30 mouse cellular contexts compared by ENCODE assay signal in the genomic region with DNA sequence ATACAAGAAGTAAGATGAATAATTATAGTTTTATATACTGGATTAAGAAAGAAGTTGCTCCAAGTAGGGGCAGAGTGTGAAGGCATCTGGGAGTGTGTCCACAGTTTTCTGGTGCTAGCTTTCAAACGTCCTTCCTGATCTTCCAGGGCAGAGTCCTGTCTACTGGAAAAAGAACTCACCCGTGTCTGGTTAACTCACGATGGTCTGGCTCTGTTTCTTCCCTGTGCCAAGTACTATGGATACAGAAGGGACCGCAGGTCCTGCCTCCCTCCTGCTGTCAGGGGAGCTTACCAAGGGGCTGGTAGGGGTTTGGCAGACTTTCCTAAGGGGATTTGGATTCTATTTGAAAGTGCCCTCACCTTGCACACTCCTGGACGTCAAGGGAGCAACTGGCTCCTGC. TPM values are rescaled to one million over a fixed set of nuclear protein-coding genes. Genes with fewer than 3 reads are reported as not detected.
DNase-seq lines count a peak whose midpoint lies in the region; ATAC-seq and TF ChIP-seq lines count a peak whose summit lies in the region.
"Had no signal": no experiment of that assay in that cellular context is flagged by ENCODE, and none has a peak within 500 bp of the region (broad histone marks: within the 10 kb centered on the region; RNA-seq: fewer than 3 reads in every experiment).

No protein-coding gene starts in this region.

- H3K9ac ChIP-seq in intestine, embryonic 16.5 days (ENCODE audit: low read depth, low read length) = 0 out of 2 replicates have a peak overlapping the region, but pooled peaks have one; percentile 25
- peak overlapping the region; percentile 40; the same call in 1 of the 2 replicates for H3K9ac ChIP-seq in kidney, postnatal 0 days (ENCODE audit: low read depth, low read length)
- H3K9ac ChIP-seq in stomach, embryonic 15.5 days = no peak overlapping the region
- H3K9ac ChIP-seq: embryonic facial prominence, embryonic 13.5 days; heart, embryonic 15.5 days; hindbrain, embryonic 12.5 days; liver, embryonic 14.5 days; neural tube, embryonic 12.5 days had no signal

- TF ChIP-seq CTCF in kidney, adult 2 months (conservative IDR thresholded peaks at IDR 0.05; ENCODE audit: insufficient read depth, insufficient read length, low read depth, low read length) = no peak
- no peak for TF ChIP-seq CTCF in kidney, postnatal 0 days (IDR thresholded peaks at IDR 0.05; ENCODE audit: low read depth)

- peaks cover 26% of the 10 kb centered on the region for H3K4me1 ChIP-seq in intestine, embryonic 16.5 days (ENCODE audit: control insufficient read depth, insufficient read depth, low read length)
- peaks cover 43% of the 10 kb centered on the region for H3K4me1 ChIP-seq in kidney, adult 2 months (ENCODE audit: control insufficient read depth, insufficient read depth, low read length)
- peaks cover 23% of the 10 kb centered on the region for H3K4me1 ChIP-seq in kidney, postnatal 0 days (replicated peaks; ENCODE audit: insufficient read depth, low read length)
- H3K4me1 ChIP-seq in stomach, embryonic 15.5 days = peaks cover 21% of the 10 kb centered on the region

- H3K4me2 ChIP-seq in intestine, embryonic 16.5 days (ENCODE audit: low read depth, low read length) = 0 out of 2 replicates have a peak overlapping the region, but pooled peaks have one; percentile 6
- peak overlapping the region; percentile 47 for H3K4me2 ChIP-seq in kidney, postnatal 0 days (ENCODE audit: low read length)
- peak overlapping the region; percentile 29 for H3K4me2 ChIP-seq in stomach, embryonic 15.5 days
- H3K4me2 ChIP-seq: embryonic facial prominence, embryonic 13.5 days; heart, embryonic 15.5 days; hindbrain, embryonic 12.5 days; neural tube, embryonic 12.5 days had no signal

- H3K27ac ChIP-seq in intestine, embryonic 16.5 days (ENCODE audit: low read length) = no peak overlapping the region
- peak overlapping the region; percentile 88 for H3K27ac ChIP-seq in kidney, adult 2 months (ENCODE audit: insufficient read depth, low read depth, low read length)
- H3K27ac ChIP-seq in kidney, postnatal 0 days = peak overlapping the region; percentile 83
- H3K27ac ChIP-seq in stomach, embryonic 15.5 days = no peak overlapping the region
- H3K27ac ChIP-seq: embryonic facial prominence, embryonic 13.5 days; forebrain, embryonic 10.5 days; heart, embryonic 10.5 days; heart, embryonic 15.5 days; hindbrain, embryonic 12.5 days; hindbrain, postnatal 0 days; liver, embryonic 14.5 days; midbrain, embryonic 10.5 days; neural tube, embryonic 12.5 days had no signal

- no peaks in the 10 kb centered on the region for H3K36me3 ChIP-seq in intestine, embryonic 16.5 days (ENCODE audit: control insufficient read depth, insufficient read depth, low read length)
- H3K36me3 ChIP-seq in kidney, adult 2 months (ENCODE audit: control insufficient read depth, insufficient read depth, low read length) = no peaks in the 10 kb centered on the region
- no peaks in the 10 kb centered on the region for H3K36me3 ChIP-seq in kidney, postnatal 0 days (ENCODE audit: insufficient read depth, low read length)
- H3K36me3 ChIP-seq in stomach, embryonic 15.5 days = no peaks in the 10 kb centered on the region
- H3K36me3 ChIP-seq: embryonic facial prominence, embryonic 13.5 days; forebrain, embryonic 10.5 days; heart, embryonic 10.5 days; heart, embryonic 15.5 days; hindbrain, embryonic 12.5 days; midbrain, embryonic 10.5 days; neural tube, embryonic 12.5 days had no signal

- no peak overlapping the region for H3K4me3 ChIP-seq in intestine, embryonic 16.5 days (ENCODE audit: low read length)
- H3K4me3 ChIP-seq in kidney, adult 2 months (ENCODE audit: insufficient read depth, low read depth, low read length) = peak overlapping the region; percentile 49
- H3K4me3 ChIP-seq in kidney, postnatal 0 days (replicated peaks; ENCODE audit: low read depth, low read length) = no peak overlapping the region
- H3K4me3 ChIP-seq in stomach, embryonic 15.5 days (replicated peaks) = 0 out of 2 replicates have a peak overlapping the region, but pooled peaks have one; percentile 1
- H3K4me3 ChIP-seq: embryonic facial prominence, embryonic 13.5 days; forebrain, embryonic 10.5 days; heart, embryonic 10.5 days; heart, embryonic 15.5 days; hindbrain, embryonic 12.5 days; midbrain, embryonic 10.5 days; myocyte; neural tube, embryonic 12.5 days had no signal

- no peak for TF ChIP-seq POLR2A in kidney, adult 2 months (IDR thresholded peaks at IDR 0.05; ENCODE audit: low read depth, low read length)

- 0 out of 2 replicates have a peak, but pooled peaks cover 4% of the 10 kb centered on the region for H3K27me3 ChIP-seq in intestine, embryonic 16.5 days (replicated peaks; ENCODE audit: control insufficient read depth, insufficient read depth, low read length)
- H3K27me3 ChIP-seq in kidney, adult 2 months (replicated peaks; ENCODE audit: control insufficient read depth, insufficient read depth, low read length) = no peaks in the 10 kb centered on the region
- no peaks in the 10 kb centered on the region for H3K27me3 ChIP-seq in kidney, postnatal 0 days (ENCODE audit: insufficient read depth, low read length)
- peaks cover 5% of the 10 kb centered on the region; the same call in 1 of the 2 replicates for H3K27me3 ChIP-seq in stomach, embryonic 15.5 days (replicated peaks)

- DNase-seq in kidney, adult 2 months = peak; percentile 86
- DNase-seq in kidney, postnatal 0 days (ENCODE audit: low spot score) = no peak
- no peak for DNase-seq in gastrocnemius, postnatal 4 days (ENCODE audit: low spot score in 2 of 2)
- no peak for DNase-seq in lung, postnatal 36 days
- no peak for DNase-seq in urinary bladder, adult 2 months (ENCODE audit: low spot score)
- DNase-seq: adrenal gland, postnatal 36 days; B cell, adult 2 months; cerebellum, adult 18-20 months; cerebellum, postnatal 10 days; gastrocnemius, postnatal 10 days; heart, adult 11 months; liver; lung, adult 2 months; lung, postnatal 14 days; right cerebral cortex, adult 18-20 months; spleen, adult 18-20 months had no signal

- WGBS in intestine, embryonic 16.5 days = 44% methylated on average over 5 of the region's 5 CpGs
- WGBS in kidney, adult 2 months = 19% methylated on average over 5 of the region's 5 CpGs
- WGBS in kidney, postnatal 0 days = 33% methylated on average over 5 of the region's 5 CpGs
- 49% methylated on average over 5 of the region's 5 CpGs for WGBS in stomach, embryonic 15.5 days

- H3K9me3 ChIP-seq in intestine, embryonic 16.5 days (ENCODE audit: control insufficient read depth, low read length) = no peaks in the 10 kb centered on the region
- no peaks in the 10 kb centered on the region for H3K9me3 ChIP-seq in kidney, postnatal 0 days (replicated peaks; ENCODE audit: low read length)
- H3K9me3 ChIP-seq in stomach, embryonic 15.5 days = no peaks in the 10 kb centered on the region
- H3K9me3 ChIP-seq: embryonic facial prominence, embryonic 13.5 days; forebrain, embryonic 10.5 days; heart, embryonic 10.5 days; heart, embryonic 15.5 days; hindbrain, embryonic 12.5 days; midbrain, embryonic 10.5 days; neural tube, embryonic 12.5 days had no signal

- no peak for ATAC-seq in intestine, embryonic 16.5 days
- ATAC-seq in kidney, postnatal 0 days (replicated peaks; ENCODE audit: low FRiP score, low read depth) = no peak
- ATAC-seq in stomach, embryonic 15.5 days (ENCODE audit: insufficient read depth, low FRiP score, low read depth) = no peak
- ATAC-seq: forebrain, embryonic 16.5 days; hindbrain, postnatal 0 days had no signal

RNA-seq across cellular contexts. Expression of gene Paqr5, which starts 1.6 kb away (rescaled TPM):
- polyA plus RNA-seq in intestine, embryonic 16.5 days (2015; fragmentation: Nextera tagmentation; extraction: Ambion mirVana) = 8.7 and 11.3 TPM in 2 replicates
- 315 and 347 TPM in 2 replicates for polyA plus RNA-seq in kidney, adult 2 months (2012; rRNA removed)
- 107 and 109 TPM in 2 replicates for polyA plus RNA-seq in kidney, postnatal 0 days (2015; fragmentation: Nextera tagmentation; extraction: Ambion mirVana)
- 20.5 and 30.6 TPM in 2 replicates for polyA plus RNA-seq in stomach, embryonic 15.5 days (2015; fragmentation: Nextera tagmentation; extraction: Ambion mirVana)
- under 1 TPM in 1 of 2 experiments, not detected in 1; 0.23 TPM for total RNA-seq in gastrocnemius, postnatal 4 days (2021)
- polyA plus RNA-seq in urinary bladder, adult 2 months (2012; rRNA removed) = 125 and 147 TPM in 2 replicates
- total RNA-seq: heart, postnatal 25 days had no signal

Comparison
In these comparisons a context has a peak if more than half of its experiments do, and no peak if none do; other contexts are left out.
1. H3K4me3 ChIP-seq: peak in kidney, adult 2 months (single experiment) and stomach, embryonic 15.5 days (single experiment); none in intestine, embryonic 16.5 days (single experiment) and kidney, postnatal 0 days (single experiment).
2. H3K27ac ChIP-seq: peak in kidney, adult 2 months (single experiment) and kidney, postnatal 0 days (single experiment); none in intestine, embryonic 16.5 days (single experiment) and stomach, embryonic 15.5 days (single experiment).
3. Peak in every context shown above with its lines, with median percentiles within 50 percentile points of each other: H3K4me2 ChIP-seq.